Mouse (Mus musculus) ES-Bruce4 (cell line): ENCODE results near the gene Slc17a1.

Source experiments
- CTCF ChIP-seq: IDR thresholded peaks from one replicate; pipeline ENCODE4 v1.8.1; 2011; ENCODE audit warnings: low read depth, low read length
- EP300 ChIP-seq: IDR thresholded peaks from 2 replicates; pipeline ENCODE4 v1.6.1; 2011; ENCODE audit warnings: low read depth, low read length; ENCODE audit not compliant: insufficient read depth
- POLR2A ChIP-seq: IDR thresholded peaks from one replicate; pipeline ENCODE4 v1.8.1; 2011; ENCODE audit warnings: low read length; ENCODE audit not compliant: insufficient read depth

DNA sequence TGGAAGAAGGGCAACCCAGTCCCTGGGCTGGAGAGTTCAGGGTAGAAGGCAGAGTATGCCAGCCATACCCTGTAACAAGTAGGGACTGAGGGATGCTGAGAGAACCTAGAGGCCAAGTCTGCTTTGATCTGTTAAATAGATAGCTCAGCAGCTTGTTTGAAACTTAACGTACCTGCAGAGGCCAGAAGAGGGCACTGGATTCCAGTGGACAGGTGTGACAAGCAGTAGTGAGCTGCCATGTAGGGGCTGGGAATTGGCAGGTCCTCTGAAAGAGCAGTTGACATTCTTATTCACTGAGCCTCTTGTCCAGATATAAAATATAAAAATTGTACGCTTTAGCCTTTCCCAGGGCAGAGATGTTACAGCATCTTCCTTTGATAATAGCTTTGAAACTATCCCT, 75.3 kb downstream of the Slc17a1 start:
- TF ChIP-seq EP300 (no peak), POLR2A (no peak), CTCF (peak; percentile 62)
